Mouse (Mus musculus) lung, adult 2 months (tissue): ENCODE measurements around the gene Mrps11. TPM values are rescaled to one million over a fixed set of nuclear protein-coding genes. Genes with fewer than 3 reads are reported as not detected.

Experiments used
- DNase-seq: peaks from one replicate; pipeline ENCODE4 v3.0.0; 2022
- H3K4me1 ChIP-seq: fragments of 200-500 bp; 2 replicates; pipeline ENCODE4 v1.6.1; 2011; ENCODE audit warnings: low read length; ENCODE audit not compliant: control insufficient read depth, insufficient read depth
- H3K4me3 ChIP-seq: fragments of 200-500 bp; replicated peaks from 2 replicates; pipeline ENCODE3; 2011; ENCODE audit warnings: low read depth, mild to moderate bottlenecking, control low read depth, low read length; ENCODE audit errors: extremely low read depth
- CTCF ChIP-seq: fragments of 200-500 bp; IDR thresholded peaks from 2 replicates; pipeline ENCODE4 v1.5.1; 2011; ENCODE audit warnings: mild to moderate bottlenecking, low read length, control low read depth; ENCODE audit not compliant: insufficient read depth
- POLR2A ChIP-seq: fragments of 200-500 bp; IDR thresholded peaks from 2 replicates; pipeline ENCODE4 v1.6.1; 2011; ENCODE audit warnings: low read depth, mild to moderate bottlenecking, control low read depth, low read length, borderline replicate concordance; ENCODE audit errors: extremely low read depth
- WGBS: fragments of 180-500 bp; shearing (Covaris S2); methylation state at CpG from one replicate; pipeline ENCODE4 v1.1.7; 2018; 5-methylcytosine and 5-hydroxymethylcytosine counted together
- polyA plus RNA-seq: library from polyadenylated mRNA; depleted of rRNA; stranded (reverse); fragments of >200 nt; gene quantifications from 2 replicates; pipeline ENCODE4 v1.2.3, GENCODE M21; 2012

The Mrps11 gene
- polyA plus RNA-seq, 1 experiment: 28.5 TPM

- H3K4me1 ChIP-seq: no peaks in the 10 kb centered on the region
- 87% methylated on average over 3 of the region's 3 CpGs for WGBS
- DNase-seq: no peak
- TF ChIP-seq CTCF: no peak
- no peak for TF ChIP-seq POLR2A
- no peak overlapping the region for H3K4me3 ChIP-seq
These were observed 19.1 kb upstream of the Mrps11 start for GRCm38 (mm10) chr7:78763801-78764200.

- TF ChIP-seq POLR2A (no peak), CTCF (no peak)
- Histone ChIP-seq H3K4me3 (no peak overlapping the region), H3K4me1 (no peaks in the 10 kb centered on the region)
- no peak for DNase-seq
- 66% methylated on average over 5 of the region's 5 CpGs for WGBS
These were observed 17.7 kb upstream of the Mrps11 start for GRCm38 (mm10) chr7:78765215-78765631.

GRCm38 (mm10) chr7:78766019-78766683 lies 16.8 kb upstream of the Mrps11 start:
- Histone ChIP-seq H3K4me1 (no peaks in the 10 kb centered on the region), H3K4me3 (no peak overlapping the region)
- DNase-seq: peak; percentile 47
- peak; percentile 78 for TF ChIP-seq CTCF
- no peak for TF ChIP-seq POLR2A
- WGBS: 22% methylated on average over 18 of the region's 18 CpGs

- DNase-seq: no peak
- 86% methylated on average over 12 of the region's 12 CpGs for WGBS
- Histone ChIP-seq H3K4me1 (no peaks in the 10 kb centered on the region), H3K4me3 (no peak overlapping the region)
- TF ChIP-seq CTCF (no peak), POLR2A (no peak)
These were observed 14.9 kb upstream of the Mrps11 start for GRCm38 (mm10) chr7:78767929-78768531.

GRCm38 (mm10) chr7:78769075-78769652 lies 13.8 kb upstream of the Mrps11 start:
- DNase-seq: no peak
- no peak overlapping the region for H3K4me3 ChIP-seq
- TF ChIP-seq CTCF: no peak
- no peak for TF ChIP-seq POLR2A
- H3K4me1 ChIP-seq: no peaks in the 10 kb centered on the region
- WGBS: 32% methylated on average over 7 of the region's 7 CpGs

GRCm38 (mm10) chr7:78770936-78771335 lies 12.0 kb upstream of the Mrps11 start:
- H3K4me1 ChIP-seq: no peaks in the 10 kb centered on the region
- TF ChIP-seq POLR2A (no peak), CTCF (no peak)
- no peak overlapping the region for H3K4me3 ChIP-seq
- WGBS: 82% methylated on average over 5 of the region's 5 CpGs
- DNase-seq: no peak

- 78% methylated on average over 5 of the region's 5 CpGs for WGBS
- DNase-seq: no peak
These were observed 4.2 kb upstream of the Mrps11 start for GRCm38 (mm10) chr7:78778741-78779140.

GRCm38 (mm10) chr7:78785906-78786305 lies 3.0 kb downstream of the Mrps11 start:
- WGBS: 44% methylated on average over 5 of the region's 5 CpGs

More at GRCm38 (mm10) chr7:78778741-78779140, 4.2 kb upstream of the Mrps11 start:
- H3K4me1 ChIP-seq: peaks cover 6% of the 10 kb centered on the region
- no peak overlapping the region for H3K4me3 ChIP-seq
- TF ChIP-seq CTCF: no peak
- TF ChIP-seq POLR2A: no peak

GRCm38 (mm10) chr7:78787793-78788380 lies 5.0 kb downstream of the Mrps11 start:
- H3K4me1 ChIP-seq: no peaks in the 10 kb centered on the region; the same call in 1 of the 2 replicates
- TF ChIP-seq POLR2A (no peak), CTCF (no peak)
- 90% methylated on average over 12 of the region's 12 CpGs for WGBS
- DNase-seq: no peak
- H3K4me3 ChIP-seq: no peak overlapping the region

More at GRCm38 (mm10) chr7:78785906-78786305, 3.0 kb downstream of the Mrps11 start:
- no peak for TF ChIP-seq CTCF
- TF ChIP-seq POLR2A: no peak
- no peak overlapping the region for H3K4me3 ChIP-seq
- H3K4me1 ChIP-seq: peaks cover 6% of the 10 kb centered on the region
- no peak for DNase-seq
